Mouse (Mus musculus): Measurements from ENCODE around the gene Ttc7b.

DNA sequence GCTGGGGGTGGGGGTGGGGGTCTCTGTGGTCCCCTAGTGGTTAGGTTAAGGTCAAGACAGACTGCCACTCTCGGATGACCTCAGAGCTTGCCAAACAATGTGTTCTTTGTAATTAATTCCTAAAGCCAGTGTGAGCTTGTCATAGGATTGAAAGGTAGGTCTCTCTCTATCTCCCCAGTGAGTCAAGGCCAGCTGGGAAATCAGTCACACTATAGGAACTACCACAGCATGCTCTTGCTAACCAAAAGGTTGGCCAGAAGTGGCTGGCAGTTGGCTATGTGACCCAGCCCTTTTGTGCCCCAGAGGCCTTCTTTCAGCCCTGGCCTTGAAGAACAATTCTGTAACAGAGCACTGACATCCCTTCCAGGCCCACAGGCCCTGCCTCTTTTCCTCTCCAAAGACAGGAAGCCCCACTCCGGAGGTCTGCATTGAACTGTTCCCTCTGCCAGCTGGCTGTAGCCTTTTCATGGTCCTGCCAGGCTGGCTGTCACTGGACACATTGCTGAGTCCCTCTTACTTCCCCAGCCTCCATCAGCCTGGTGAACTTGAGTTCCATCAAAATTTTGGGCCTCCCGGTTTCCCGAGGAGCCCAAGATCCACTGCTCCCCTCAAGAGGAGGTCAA, 215.5 kb downstream of the Ttc7b start:
- TF ChIP-seq CTCF (IDR thresholded peaks at IDR 0.05; ENCODE audit: insufficient read depth, low read depth, low read length) (no peak), POLR2A (IDR thresholded peaks at IDR 0.05; ENCODE audit: insufficient read depth, low read depth, low read length) (no peak)
